Mouse (Mus musculus) thymus, postnatal 10 days (tissue): ENCODE data around the gene Hagh.

Experiments
- DNase-seq, 2 experiments: peaks; one replicate each; pipeline ENCODE4 v3.0.0; 2021; ENCODE audit warnings: low spot score in 2 of 2

The Hagh gene

DNA sequence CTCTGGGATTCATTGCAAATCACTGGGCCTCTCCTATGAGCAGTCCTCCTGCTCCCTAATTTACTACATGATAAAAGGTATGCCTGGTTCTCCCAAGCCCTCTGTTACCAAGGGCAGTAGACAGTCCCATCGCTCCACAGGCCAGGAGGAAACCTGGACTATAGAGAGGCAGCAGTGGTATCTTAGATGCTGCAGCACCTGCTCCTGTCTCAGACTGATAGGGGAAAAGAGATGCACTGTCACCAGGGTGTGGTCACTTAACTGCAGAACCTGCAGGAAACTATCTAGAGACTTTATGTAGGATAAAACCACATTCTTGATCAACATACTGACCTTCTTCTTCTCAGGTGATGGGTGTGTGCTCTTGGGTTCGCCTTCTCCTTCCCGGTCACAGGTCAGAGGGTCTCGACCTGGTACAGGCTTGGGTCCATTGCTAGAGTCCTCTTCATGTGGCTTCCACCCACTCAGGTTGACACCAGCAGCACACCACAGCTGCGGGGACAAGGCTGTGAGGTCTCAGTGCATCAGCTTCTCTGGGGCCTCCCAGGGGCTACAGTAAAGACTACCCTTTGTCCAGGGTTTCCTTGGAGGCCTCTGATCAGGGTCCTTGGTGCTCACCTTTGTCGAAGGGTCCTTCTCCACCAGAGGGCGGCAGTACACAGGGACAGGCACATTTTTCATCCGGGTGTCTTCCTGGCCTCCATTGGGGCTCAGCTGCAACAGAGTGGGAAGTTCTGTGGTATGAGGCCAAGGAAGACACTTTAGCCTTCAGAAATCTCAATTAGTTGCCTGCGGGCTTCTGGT lies 62.9 kb downstream of the Hagh start:
- peak in 1 of 2 experiments; percentile 42 for DNase-seq

DNA sequence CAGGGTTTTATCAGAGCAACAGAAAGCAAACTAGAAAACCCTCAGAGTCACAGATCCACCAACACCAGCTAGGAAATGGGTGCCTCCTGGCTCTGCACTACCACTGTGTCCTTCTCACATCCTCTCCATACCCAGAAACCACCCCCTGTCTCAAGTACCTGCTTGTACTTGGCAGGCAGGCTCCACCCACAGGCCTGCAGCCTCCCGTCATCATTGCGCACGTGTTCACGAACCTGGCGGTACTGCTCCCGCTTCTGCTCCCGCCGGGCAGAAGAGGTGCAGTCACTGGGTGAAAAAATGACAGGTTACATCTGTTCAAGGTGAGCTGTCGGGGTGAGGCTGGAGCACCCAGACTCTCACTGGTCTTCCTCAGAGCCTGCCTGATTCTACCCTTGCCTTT lies 63.8 kb downstream of the Hagh start:
- DNase-seq: no peak

DNA sequence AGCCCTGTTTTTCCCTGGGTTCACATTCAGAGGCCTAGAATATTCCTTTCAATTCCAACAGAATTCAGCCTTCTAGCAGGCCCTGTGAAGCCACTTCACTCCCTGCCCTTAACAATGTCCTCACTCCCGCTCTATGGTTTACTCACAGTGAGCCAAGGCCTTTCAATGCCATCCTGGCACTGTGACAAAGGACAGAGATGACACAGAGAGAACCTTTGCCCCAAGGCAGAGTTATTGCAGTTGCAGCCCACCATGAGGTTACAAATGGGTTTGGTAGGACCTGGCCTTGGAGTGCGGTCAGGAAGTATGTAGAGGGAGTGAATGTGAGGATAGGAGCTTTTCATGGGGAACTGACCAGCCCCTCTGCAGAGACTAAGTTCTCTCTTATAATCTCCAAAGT lies 67.6 kb downstream of the Hagh start:
- no peak for DNase-seq

DNA sequence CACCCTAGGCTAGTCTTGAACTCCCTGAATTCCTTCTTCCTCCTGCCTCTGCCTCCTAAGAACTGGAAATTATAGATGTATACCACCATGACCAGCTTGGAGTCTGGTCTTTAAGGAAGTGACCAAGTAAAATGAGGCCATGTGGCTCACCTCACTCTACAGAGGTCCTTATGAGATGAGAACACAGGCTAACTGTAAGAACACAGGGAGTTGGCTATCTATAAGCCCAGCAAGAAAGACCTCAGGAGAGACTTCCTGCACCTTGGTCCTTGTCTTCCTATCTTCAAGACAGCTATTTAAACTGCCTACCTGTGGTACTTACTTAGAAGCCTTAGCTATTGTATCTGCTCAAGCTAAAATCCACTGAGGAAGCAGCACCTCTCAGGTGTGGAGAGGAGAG lies 74.0 kb downstream of the Hagh start:
- DNase-seq: no peak
